Comparison of ENCODE assay signal across 7 mouse cellular contexts in genomic region chr17:34398058-34398710, GRCm38 (mm10). TPM values are rescaled to one million over a fixed set of nuclear protein-coding genes. Genes with fewer than 3 reads are reported as not detected.
A peak's percentile ranks its signal among the peaks of the same experiment; 100 is the strongest.
DNase-seq lines count a peak whose midpoint lies in the region; ATAC-seq lines count a peak whose summit lies in the region.

No protein-coding gene starts in this region.

- 12% methylated on average over 9 of the region's 9 CpGs for WGBS in forebrain, embryonic 14.5 days
- WGBS in hindbrain, embryonic 14.5 days: 14% methylated on average over 9 of the region's 9 CpGs

- peak; percentile 86 for ATAC-seq in forebrain, embryonic 14.5 days
- ATAC-seq in hindbrain, embryonic 14.5 days (ENCODE audit: low FRiP score): peak; percentile 79
- peak; percentile 80 for ATAC-seq in megakaryocyte, adult 5-6 weeks (ENCODE audit: poor library complexity, severe bottlenecking)

- H3K4me3 ChIP-seq in forebrain, embryonic 14.5 days (ENCODE audit: low read depth, low read length): peak overlapping the region; percentile 61
- peak overlapping the region; percentile 62 for H3K4me3 ChIP-seq in hindbrain, embryonic 14.5 days (replicated peaks; ENCODE audit: low read length)

- H3K27me3 ChIP-seq in forebrain, embryonic 14.5 days (replicated peaks; ENCODE audit: control insufficient read depth, insufficient read depth, low read length): no peaks in the 10 kb centered on the region
- no peaks in the 10 kb centered on the region for H3K27me3 ChIP-seq in hindbrain, embryonic 14.5 days (ENCODE audit: control insufficient read depth, insufficient read depth, low read length)

- H3K36me3 ChIP-seq in forebrain, embryonic 14.5 days (ENCODE audit: control insufficient read depth, insufficient read depth, low read length): no peaks in the 10 kb centered on the region
- no peaks in the 10 kb centered on the region for H3K36me3 ChIP-seq in hindbrain, embryonic 14.5 days (replicated peaks; ENCODE audit: control insufficient read depth, insufficient read depth)

- H3K9me3 ChIP-seq in forebrain, embryonic 14.5 days (replicated peaks; ENCODE audit: control insufficient read depth, low read length): no peaks in the 10 kb centered on the region
- no peaks in the 10 kb centered on the region for H3K9me3 ChIP-seq in hindbrain, embryonic 14.5 days (ENCODE audit: control insufficient read depth, low read length)

- H3K4me1 ChIP-seq in forebrain, embryonic 14.5 days (ENCODE audit: control insufficient read depth, insufficient read depth, low read length): no peaks in the 10 kb centered on the region
- H3K4me1 ChIP-seq in hindbrain, embryonic 14.5 days (replicated peaks; ENCODE audit: control insufficient read depth, insufficient read depth, low read length): peaks cover 4% of the 10 kb centered on the region; the same call in 1 of the 2 replicates

- H3K9ac ChIP-seq in forebrain, embryonic 14.5 days (ENCODE audit: low read length): no peak overlapping the region
- H3K9ac ChIP-seq in hindbrain, embryonic 14.5 days: no peak overlapping the region

- peak overlapping the region; percentile 60 for H3K4me2 ChIP-seq in forebrain, embryonic 14.5 days (ENCODE audit: low read length)
- peak overlapping the region; percentile 55 for H3K4me2 ChIP-seq in hindbrain, embryonic 14.5 days (replicated peaks)

- peak; percentile 73 for DNase-seq in Muller cell, postnatal 12 days (ENCODE audit: inconsistent ontology term)
- peak; percentile 78 for DNase-seq in c-Kit-positive CD71-negative TER-119-negative erythroid progenitor cells, embryonic 14.5 days (ENCODE audit: low read depth)
- peak; percentile 93 for DNase-seq in forebrain, embryonic 14.5 days (ENCODE audit: low spot score)
- peak; percentile 88 for DNase-seq in hindbrain, embryonic 14.5 days (ENCODE audit: low spot score)
- DNase-seq in left cerebral cortex, adult 11 months (ENCODE audit: low spot score): peak; percentile 86
- DNase-seq in right cerebral cortex, postnatal 4 days: peak; percentile 10

- H3K27ac ChIP-seq in forebrain, embryonic 14.5 days (ENCODE audit: low read depth, low read length): peak overlapping the region; percentile 97; the same call in 1 of the 2 replicates
- H3K27ac ChIP-seq in hindbrain, embryonic 14.5 days: peak overlapping the region; percentile 100

RNA-seq across cellular contexts. Expression of gene BC051142, which starts 0.4 kb away (rescaled TPM):
- 3.7 and 4.2 TPM in 2 replicates for polyA plus RNA-seq in forebrain, embryonic 14.5 days (2014; fragmentation: Nextera tagmentation; extraction: Ambion mirVana)
- 4.2 and 5.6 TPM in 2 replicates for polyA plus RNA-seq in hindbrain, embryonic 14.5 days (2014; fragmentation: Nextera tagmentation; extraction: Ambion mirVana)
- not detected in 2 replicates for total RNA-seq in megakaryocyte, adult 5-6 weeks (2015)
- total RNA-seq in megakaryocyte, adult 5-6 weeks (2017): 0.29 and 3.8 TPM in 2 replicates

RNA-seq across cellular contexts. Expression of gene Btnl1, which starts 21.3 kb away (rescaled TPM):
- not detected in 2 replicates for polyA plus RNA-seq in forebrain, embryonic 14.5 days (2014; fragmentation: Nextera tagmentation; extraction: Ambion mirVana)
- not detected in 2 replicates for polyA plus RNA-seq in hindbrain, embryonic 14.5 days (2014; fragmentation: Nextera tagmentation; extraction: Ambion mirVana)
- not detected in 2 replicates for total RNA-seq in megakaryocyte, adult 5-6 weeks (2015)
- not detected in 2 replicates for total RNA-seq in megakaryocyte, adult 5-6 weeks (2017)

RNA-seq across cellular contexts. Expression of gene Btnl2, which starts 43.6 kb away (rescaled TPM):
- polyA plus RNA-seq in forebrain, embryonic 14.5 days (2014; fragmentation: Nextera tagmentation; extraction: Ambion mirVana): not detected in 2 replicates
- polyA plus RNA-seq in hindbrain, embryonic 14.5 days (2014; fragmentation: Nextera tagmentation; extraction: Ambion mirVana): 0.10 TPM in 1 of 2 replicates, not detected in the other
- 0.09 TPM in 1 of 2 replicates, not detected in the other for total RNA-seq in megakaryocyte, adult 5-6 weeks (2015)
- total RNA-seq in megakaryocyte, adult 5-6 weeks (2017): 0.33 TPM in 1 of 2 replicates, not detected in the other

Comparison
In these comparisons a context has a peak if more than half of its experiments do, and no peak if none do; other contexts are left out.
1. Peak in every context shown above with its lines: DNase-seq, ATAC-seq, H3K4me3 ChIP-seq and H3K27ac ChIP-seq.
2. DNase-seq: peak in every context shown above with its lines; median percentile 93 in forebrain, embryonic 14.5 days; 88 in hindbrain, embryonic 14.5 days; 86 in left cerebral cortex, adult 11 months; 78 in c-Kit-positive CD71-negative TER-119-negative erythroid progenitor cells, embryonic 14.5 days; 73 in Muller cell, postnatal 12 days; 10 in right cerebral cortex, postnatal 4 days.